Mouse (Mus musculus) liver, adult 2 months (tissue): ENCODE data around the gene Napb. TPM values are rescaled to one million over a fixed set of nuclear protein-coding genes. Genes with fewer than 3 reads are reported as not detected.
"Not testable (repeated sequence)": the region's sequence is repeated elsewhere in the genome, so short reads cannot be mapped to it uniquely, and the experiment has no call there.

Experiments
- DNase-seq: peaks from one replicate; pipeline ENCODE4 v3.0.0-alpha.2; 2011; ENCODE audit warnings: low read depth, low spot score; ENCODE audit errors: extremely low read depth
- H3K27ac ChIP-seq: fragments of 200-500 bp; replicated peaks from 2 replicates; pipeline ENCODE4 v1.5.1; 2012; ENCODE audit warnings: low read depth, mild to moderate bottlenecking, control low read depth, inconsistent platforms, low read length; ENCODE audit not compliant: insufficient read depth
- H3K27me3 ChIP-seq: fragments of 200-500 bp; 2 replicates; pipeline ENCODE4 v1.6.1; 2012; ENCODE audit warnings: mild to moderate bottlenecking, moderate library complexity, low read length, inconsistent platforms; ENCODE audit not compliant: control insufficient read depth, insufficient read depth
- H3K36me3 ChIP-seq: fragments of 200-500 bp; 2 replicates; pipeline ENCODE4 v1.6.1; 2012; ENCODE audit warnings: low read length, inconsistent platforms; ENCODE audit not compliant: control insufficient read depth, insufficient read depth
- H3K4me1 ChIP-seq: fragments of 200-500 bp; 2 replicates; pipeline ENCODE4 v1.6.1; 2011; ENCODE audit warnings: low read length; ENCODE audit not compliant: control insufficient read depth, insufficient read depth
- H3K4me3 ChIP-seq: fragments of 200-500 bp; 2 replicates; pipeline ENCODE4 v1.5.1; 2011; ENCODE audit warnings: low read depth, mild to moderate bottlenecking, control low read depth, low read length, moderate library complexity; ENCODE audit not compliant: insufficient read depth
- H3K79me2 ChIP-seq: fragments of 200-500 bp; 2 replicates; pipeline ENCODE4 v1.6.1; 2012; ENCODE audit warnings: inconsistent platforms, mild to moderate bottlenecking, low read length, moderate library complexity; ENCODE audit not compliant: control insufficient read depth, insufficient read depth
- H3K9ac ChIP-seq: fragments of 200-500 bp; 2 replicates; pipeline ENCODE4 v1.6.1; 2012; ENCODE audit warnings: low read depth, mild to moderate bottlenecking, control low read depth, inconsistent platforms, low read length
- CTCF ChIP-seq: fragments of 200-500 bp; IDR thresholded peaks from 2 replicates; pipeline ENCODE4 v1.5.1; 2011; ENCODE audit warnings: low read depth, low read length, control low read depth
- POLR2A ChIP-seq: fragments of 200-500 bp; IDR thresholded peaks from 2 replicates; pipeline ENCODE4 v1.6.1; 2011; ENCODE audit warnings: low read length, control low read depth; ENCODE audit not compliant: insufficient read depth; ENCODE audit errors: extremely low read depth
- WGBS: fragments of 180-500 bp; shearing (Covaris S2); methylation state at CpG from one replicate; pipeline ENCODE4 v1.1.7; 2018; 5-methylcytosine and 5-hydroxymethylcytosine counted together
- polyA plus RNA-seq: library from polyadenylated mRNA; depleted of rRNA; stranded (reverse); fragments of >200 nt; gene quantifications from 2 replicates; pipeline ENCODE4 v1.2.3, GENCODE M21; 2012; rRNA removed
- total RNA-seq: library from RNA; depleted of rRNA; stranded (reverse); fragments of >200 nt; gene quantifications from 2 replicates; pipeline ENCODE4 v1.2.3, GENCODE M21; 2014; rRNA removed

Napb gene
- total RNA-seq (1.7 TPM in 2 replicates), polyA plus RNA-seq (0.54 and 0.57 TPM in 2 replicates)

DNA sequence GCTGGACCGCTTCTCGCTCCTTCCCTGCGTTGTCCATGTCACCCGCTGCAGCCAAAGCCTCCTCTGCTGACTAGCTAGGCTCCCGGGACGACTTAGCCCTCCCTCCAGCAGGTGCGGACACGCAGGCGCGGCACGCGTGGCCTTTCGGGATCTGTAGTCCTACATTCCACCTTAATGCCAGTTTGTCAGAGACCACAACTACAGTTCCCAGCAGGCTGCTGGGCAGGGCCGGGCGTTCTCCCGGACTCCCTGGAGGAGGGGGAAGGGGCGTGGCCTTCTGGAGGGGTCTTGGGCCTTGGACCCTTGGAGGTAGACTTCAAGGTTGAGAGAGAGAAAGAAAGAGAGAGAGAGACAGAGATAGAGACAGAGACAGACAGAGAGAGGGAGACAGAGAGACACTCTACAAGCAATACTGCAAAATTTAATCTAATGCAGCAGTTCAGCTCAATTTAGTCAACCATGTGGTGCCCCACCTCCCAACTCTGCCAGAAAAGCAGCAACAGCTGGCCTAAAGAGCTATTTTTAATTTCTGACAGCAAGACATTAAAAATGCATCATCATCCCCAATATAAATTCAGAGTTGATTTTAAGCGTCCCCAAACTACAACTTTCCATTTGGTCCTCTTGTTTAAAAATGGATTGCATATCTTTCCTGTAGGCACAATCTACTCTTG is at the start of gene Napb:
TSS of gene Napb (minus strand) at position 141 of the 674 bp plus-strand sequence.
- Histone ChIP-seq H3K4me3 (peak within 1 kb of the TSS; percentile 92), H3K27ac (0 out of 2 replicates have a peak within 1 kb of the TSS, but pooled peaks have one; percentile 7), H3K36me3 (no peaks in the 10 kb centered on the region), H3K4me1 (peaks cover 2% of the 10 kb centered on the region; the same call in 1 of the 2 replicates), H3K9ac (peak within 1 kb of the TSS; percentile 77), H3K27me3 (no peaks in the 10 kb centered on the region), H3K79me2 (peaks cover 9% of the 10 kb centered on the region; the same call in 1 of the 2 replicates)
- 5% methylated on average over 18 of the region's 18 CpGs for WGBS
- peak; percentile 91 for DNase-seq
- TF ChIP-seq CTCF, result no peak
- TF ChIP-seq POLR2A, result peak; percentile 90

GRCm38 (mm10) chr2:148781709-148782108 is 49.4 kb upstream of the Napb start, which contains the start of gene 8030411F24Rik:
8030411F24Rik (plus strand) TSS chr2:148782009.
- no peak for DNase-seq
- no peaks in the 10 kb centered on the region for H3K4me1 ChIP-seq
- H3K36me3 ChIP-seq, result no peaks in the 10 kb centered on the region
- no peaks in the 10 kb centered on the region for H3K79me2 ChIP-seq
- 7% methylated on average over 1 of the region's 1 CpGs for WGBS
- H3K27me3 ChIP-seq, result no peaks in the 10 kb centered on the region
- H3K27ac ChIP-seq, result no peak within 1 kb of the TSS
- no peak within 1 kb of the TSS for H3K9ac ChIP-seq
- H3K4me3 ChIP-seq, result no peak within 1 kb of the TSS
- TF ChIP-seq POLR2A, result no peak
- no peak for TF ChIP-seq CTCF

DNA sequence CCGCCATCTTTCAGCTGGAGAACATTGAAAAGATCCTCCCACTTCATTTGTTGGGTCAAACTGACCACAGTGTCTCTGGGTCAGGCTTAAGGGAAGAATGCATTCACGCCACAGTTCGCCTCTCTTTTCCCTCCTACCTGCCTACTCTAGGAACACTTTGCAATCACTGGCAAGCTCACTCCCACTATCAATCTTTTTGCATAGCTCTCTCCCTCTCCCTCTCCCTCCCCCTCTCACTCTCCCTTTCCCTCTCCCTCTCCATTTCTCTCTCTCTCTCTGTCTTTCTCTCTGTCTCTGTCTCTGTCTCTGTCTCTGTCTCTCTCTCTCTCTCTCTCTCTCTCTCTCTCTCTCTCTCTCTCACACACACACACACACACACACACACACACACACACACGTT is 39.1 kb upstream of the Napb start, which contains the start of gene Cst11:
TSS of gene Cst11 (minus strand) at position 101 of the 400 bp plus-strand sequence.
- H3K4me3 ChIP-seq, H3K27ac ChIP-seq, H3K79me2 ChIP-seq, H3K9ac ChIP-seq, DNase-seq, H3K4me1 ChIP-seq, H3K36me3 ChIP-seq, H3K27me3 ChIP-seq: not testable (repeated sequence)
- WGBS, result 80% methylated on average over 4 of the region's 4 CpGs

GRCm38 (mm10) chr2:148763648-148764388 is 31.6 kb upstream of the Napb start:
- Histone ChIP-seq H3K9ac (no peak overlapping the region), H3K27ac (no peak overlapping the region), H3K4me1 (no peaks in the 10 kb centered on the region), H3K36me3 (no peaks in the 10 kb centered on the region), H3K27me3 (no peaks in the 10 kb centered on the region), H3K79me2 (no peaks in the 10 kb centered on the region), H3K4me3 (no peak overlapping the region)
- DNase-seq, result no peak
- TF ChIP-seq CTCF (no peak), POLR2A (no peak)
- WGBS, result 100% methylated on average over 1 of the region's 1 CpGs

DNA sequence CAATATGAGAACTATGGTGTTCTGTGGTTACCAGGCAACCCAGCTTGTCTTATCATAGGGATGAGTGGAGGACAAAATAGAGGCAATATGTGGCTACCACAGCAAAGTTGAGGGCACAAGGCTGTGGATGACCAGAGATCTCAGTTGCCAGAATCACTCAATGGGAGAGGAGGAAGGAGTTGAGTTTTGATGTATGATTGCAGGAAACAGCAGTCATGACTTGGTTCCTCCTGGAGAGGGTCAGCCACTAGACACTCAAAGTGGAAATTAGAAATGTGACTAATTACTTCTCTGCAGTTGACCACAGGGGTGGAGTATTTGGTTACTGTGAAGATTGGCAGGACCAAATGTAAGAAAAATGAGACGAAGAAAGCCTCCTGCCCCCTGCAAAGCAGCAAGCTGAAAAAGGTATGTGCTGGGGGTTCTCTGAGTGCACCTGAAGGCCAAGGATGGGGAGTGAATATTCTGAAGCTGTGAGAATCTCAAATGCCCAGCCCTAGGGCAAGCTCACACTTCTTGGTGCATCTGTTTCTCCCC is 22.1 kb upstream of the Napb start:
- no peaks in the 10 kb centered on the region for H3K36me3 ChIP-seq
- peaks cover 2% of the 10 kb centered on the region; the same call in 1 of the 2 replicates for H3K4me1 ChIP-seq
- no peak overlapping the region for H3K4me3 ChIP-seq
- H3K27ac ChIP-seq, result no peak overlapping the region
- TF ChIP-seq POLR2A, result no peak
- no peak for TF ChIP-seq CTCF
- WGBS, result 50% methylated on average over 1 of the region's 1 CpGs
- H3K9ac ChIP-seq, result no peak overlapping the region
- H3K79me2 ChIP-seq, result no peaks in the 10 kb centered on the region
- no peak for DNase-seq
- no peaks in the 10 kb centered on the region for H3K27me3 ChIP-seq
